Mouse (Mus musculus) lung, postnatal 4 days (tissue): ENCODE measurements around the gene Slc30a1.

Experiments used
- DNase-seq, 2 experiments: peaks; one replicate each; pipeline ENCODE4 v3.0.0; 2021

Slc30a1 gene

GRCm38 (mm10) chr1:191896806-191897552, 9.6 kb upstream of the Slc30a1 start:
- peak; percentile 66 to 86 for DNase-seq

GRCm38 (mm10) chr1:191905637-191906533, 682 bp upstream of the Slc30a1 start:
- DNase-seq: peak in 1 of 2 experiments; percentile 77

GRCm38 (mm10) chr1:191907431-191907810, 854 bp downstream of the Slc30a1 start:
- peak; percentile 85 to 87 for DNase-seq

- DNase-seq: peak in 1 of 2 experiments; percentile 12
Observed at GRCm38 (mm10) chr1:191908906-191909305, 2.3 kb downstream of the Slc30a1 start.

GRCm38 (mm10) chr1:191909316-191909715, 2.7 kb downstream of the Slc30a1 start:
- peak in 1 of 2 experiments; percentile 15 for DNase-seq

GRCm38 (mm10) chr1:191910646-191911045, 4.1 kb downstream of the Slc30a1 start:
- no peak for DNase-seq

GRCm38 (mm10) chr1:191911067-191911668, 4.6 kb downstream of the Slc30a1 start:
- no peak for DNase-seq

- DNase-seq: peak in 1 of 2 experiments; percentile 2
Observed at GRCm38 (mm10) chr1:191914647-191915046, 8.1 kb downstream of the Slc30a1 start.

- DNase-seq: no peak
Observed at GRCm38 (mm10) chr1:191915586-191915985, 9.0 kb downstream of the Slc30a1 start.

- no peak for DNase-seq
Observed at GRCm38 (mm10) chr1:191916876-191917275, 10.3 kb downstream of the Slc30a1 start.

GRCm38 (mm10) chr1:191919336-191919735, 12.8 kb downstream of the Slc30a1 start:
- peak in 1 of 2 experiments; percentile 10 for DNase-seq

- no peak for DNase-seq
Observed at GRCm38 (mm10) chr1:191921701-191922100, 15.1 kb downstream of the Slc30a1 start.

GRCm38 (mm10) chr1:191925496-191925895, 18.9 kb downstream of the Slc30a1 start:
- DNase-seq: no peak

- DNase-seq: no peak
Observed at GRCm38 (mm10) chr1:191926681-191927080, 20.1 kb downstream of the Slc30a1 start.

GRCm38 (mm10) chr1:191928345-191928744, 21.8 kb downstream of the Slc30a1 start:
- DNase-seq: no peak

- DNase-seq: no peak
Observed at GRCm38 (mm10) chr1:191929065-191929464, 22.5 kb downstream of the Slc30a1 start.

- no peak for DNase-seq
Observed at GRCm38 (mm10) chr1:191929897-191930524, 23.4 kb downstream of the Slc30a1 start.

GRCm38 (mm10) chr1:191930525-191931105, 24.0 kb downstream of the Slc30a1 start:
- DNase-seq: no peak

GRCm38 (mm10) chr1:191932286-191932985, 25.9 kb downstream of the Slc30a1 start:
- no peak for DNase-seq

- no peak for DNase-seq
Observed at GRCm38 (mm10) chr1:191932986-191933632, 26.5 kb downstream of the Slc30a1 start.

- DNase-seq: no peak
Observed at GRCm38 (mm10) chr1:191943638-191944037, 37.1 kb downstream of the Slc30a1 start.
